Comparison of ENCODE assay signal across 22 mouse cellular contexts in genomic region chr15:99120814-99121213, GRCm38 (mm10). TPM values are rescaled to one million over a fixed set of nuclear protein-coding genes. Genes with fewer than 3 reads are reported as not detected.
A peak's percentile ranks its signal among the peaks of the same experiment; 100 is the strongest.
DNase-seq lines count a peak whose midpoint lies in the region; ATAC-seq lines count a peak whose summit lies in the region.
"Had no signal": no experiment of that assay in that cellular context is flagged by ENCODE, and none has a peak within 500 bp of the region (broad histone marks: within the 10 kb centered on the region; RNA-seq: fewer than 3 reads in every experiment).

No protein-coding gene starts in this region.

- no peak for ATAC-seq in hindbrain, embryonic 16.5 days
- no peak for ATAC-seq in megakaryocyte, adult 5-6 weeks (ENCODE audit: poor library complexity, severe bottlenecking)
- no peak for ATAC-seq in limb, embryonic 12.5 days (ENCODE audit: insufficient number of reproducible peaks, insufficient read depth, low FRiP score, low TSS enrichment, low read depth)
- ATAC-seq: forebrain, embryonic 15.5 days had no signal

- H3K4me1 ChIP-seq in heart, embryonic 10.5 days, result peaks cover 27% of the 10 kb centered on the region
- H3K4me1 ChIP-seq in hindbrain, embryonic 10.5 days (replicated peaks), result peaks cover 16% of the 10 kb centered on the region
- peaks cover 2% of the 10 kb centered on the region; the same call in 1 of the 2 replicates for H3K4me1 ChIP-seq in hindbrain, embryonic 16.5 days (ENCODE audit: control insufficient read depth, insufficient read depth, low read depth, low read length)
- peaks cover 29% of the 10 kb centered on the region for H3K4me1 ChIP-seq in megakaryocyte, embryonic 14.5 days
- peaks cover 5% of the 10 kb centered on the region; the same call in 1 of the 2 replicates for H3K4me1 ChIP-seq in limb, embryonic 12.5 days (replicated peaks)

- H3K27me3 ChIP-seq in heart, embryonic 10.5 days (ENCODE audit: insufficient read depth, poor library complexity, severe bottlenecking), result no peaks in the 10 kb centered on the region
- H3K27me3 ChIP-seq in hindbrain, embryonic 10.5 days (ENCODE audit: insufficient read depth, poor library complexity, severe bottlenecking), result 0 out of 2 replicates have a peak, but pooled peaks cover 5% of the 10 kb centered on the region
- no peaks in the 10 kb centered on the region for H3K27me3 ChIP-seq in hindbrain, embryonic 16.5 days (replicated peaks; ENCODE audit: control insufficient read depth, insufficient read depth, low read length)
- H3K27me3 ChIP-seq in megakaryocyte, embryonic 14.5 days (replicated peaks), result peaks cover 12% of the 10 kb centered on the region
- H3K27me3 ChIP-seq in limb, embryonic 12.5 days, result peaks cover 13% of the 10 kb centered on the region; the same call in 1 of the 2 replicates
- H3K27me3 ChIP-seq: forebrain, embryonic 15.5 days had no signal

- H3K4me3 ChIP-seq in heart, embryonic 10.5 days, result peak overlapping the region; percentile 13
- H3K4me3 ChIP-seq in hindbrain, embryonic 10.5 days, result peak overlapping the region; percentile 20; the same call in 1 of the 2 replicates
- H3K4me3 ChIP-seq in hindbrain, embryonic 16.5 days (ENCODE audit: low read length), result no peak overlapping the region
- H3K4me3 ChIP-seq in megakaryocyte, embryonic 14.5 days (replicated peaks), result peak overlapping the region; percentile 70
- no peak overlapping the region for H3K4me3 ChIP-seq in limb, embryonic 12.5 days (replicated peaks)
- H3K4me3 ChIP-seq: erythroblast, embryonic 14.5 days; forebrain, embryonic 15.5 days; layer of hippocampus, adult 2 months; liver, embryonic 15.5 days had no signal

- no peaks in the 10 kb centered on the region for H3K9me3 ChIP-seq in heart, embryonic 10.5 days
- H3K9me3 ChIP-seq in hindbrain, embryonic 10.5 days, result no peaks in the 10 kb centered on the region
- H3K9me3 ChIP-seq in hindbrain, embryonic 16.5 days (ENCODE audit: control insufficient read depth, low read length), result no peaks in the 10 kb centered on the region
- H3K9me3 ChIP-seq in megakaryocyte, embryonic 14.5 days, result no peaks in the 10 kb centered on the region
- H3K9me3 ChIP-seq in limb, embryonic 12.5 days, result no peaks in the 10 kb centered on the region
- H3K9me3 ChIP-seq: forebrain, embryonic 15.5 days; liver, embryonic 15.5 days had no signal

- H3K36me3 ChIP-seq in heart, embryonic 10.5 days, result no peaks in the 10 kb centered on the region
- H3K36me3 ChIP-seq in hindbrain, embryonic 10.5 days, result no peaks in the 10 kb centered on the region
- no peaks in the 10 kb centered on the region for H3K36me3 ChIP-seq in hindbrain, embryonic 16.5 days (ENCODE audit: control insufficient read depth, insufficient read depth, low read length)
- no peaks in the 10 kb centered on the region for H3K36me3 ChIP-seq in megakaryocyte, embryonic 14.5 days (replicated peaks; ENCODE audit: low read length)
- no peaks in the 10 kb centered on the region for H3K36me3 ChIP-seq in limb, embryonic 12.5 days
- H3K36me3 ChIP-seq: forebrain, embryonic 15.5 days; liver, embryonic 15.5 days had no signal

- H3K27ac ChIP-seq in heart, embryonic 10.5 days, result peak overlapping the region; percentile 80
- H3K27ac ChIP-seq in hindbrain, embryonic 10.5 days, result peak overlapping the region; percentile 74
- H3K27ac ChIP-seq in hindbrain, embryonic 16.5 days (ENCODE audit: low read depth, low read length), result no peak overlapping the region
- no peak overlapping the region for H3K27ac ChIP-seq in limb, embryonic 12.5 days
- H3K27ac ChIP-seq: forebrain, embryonic 15.5 days; layer of hippocampus, adult 2 months; liver, embryonic 15.5 days had no signal

- 12% methylated on average over 11 of the region's 11 CpGs for WGBS in heart, embryonic 10.5 days
- 13% methylated on average over 11 of the region's 11 CpGs for WGBS in hindbrain, embryonic 10.5 days
- WGBS in hindbrain, embryonic 16.5 days, result 14% methylated on average over 11 of the region's 11 CpGs
- 14% methylated on average over 11 of the region's 11 CpGs for WGBS in limb, embryonic 12.5 days

- no peak overlapping the region for H3K9ac ChIP-seq in hindbrain, embryonic 16.5 days (ENCODE audit: low read depth, low read length)
- peak overlapping the region; percentile 23; the same call in 1 of the 2 replicates for H3K9ac ChIP-seq in limb, embryonic 12.5 days (replicated peaks)
- H3K9ac ChIP-seq: forebrain, embryonic 15.5 days; liver, embryonic 15.5 days had no signal

- no peak overlapping the region for H3K4me2 ChIP-seq in hindbrain, embryonic 16.5 days (ENCODE audit: low read length)
- 0 out of 2 replicates have a peak overlapping the region, but pooled peaks have one; percentile 2 for H3K4me2 ChIP-seq in limb, embryonic 12.5 days
- H3K4me2 ChIP-seq: forebrain, embryonic 15.5 days; liver, embryonic 15.5 days had no signal

- DNase-seq in heart, embryonic 10.5 days (ENCODE audit: low spot score), result no peak
- no peak for DNase-seq in heart, adult 11 months
- DNase-seq in hindbrain, embryonic 10.5 days (ENCODE audit: low spot score), result no peak
- no peak for DNase-seq in gastrocnemius, postnatal 4 days (ENCODE audit: low spot score in 2 of 2)
- DNase-seq: adrenal gland, postnatal 10 days; cerebellum, adult 11 months; cerebellum, postnatal 25 days; kidney, adult 8-10 months; left cerebral cortex, postnatal 4 days; lung, postnatal 10 days; thymus, postnatal 25 days had no signal

RNA-seq across cellular contexts. Expression of gene Spats2, which starts 4.9 kb away (rescaled TPM):
- polyA plus RNA-seq in heart, embryonic 10.5 days (2016; fragmentation: Nextera tagmentation; extraction: Ambion mirVana), result 42.1 and 58.5 TPM in 2 replicates
- 58.4 and 62.6 TPM in 2 replicates for polyA plus RNA-seq in hindbrain, embryonic 10.5 days (2016; fragmentation: Nextera tagmentation; extraction: Ambion mirVana)
- 23.8 and 28.8 TPM in 2 replicates for polyA plus RNA-seq in hindbrain, embryonic 16.5 days (2015; fragmentation: Nextera tagmentation; extraction: Ambion mirVana)
- polyA plus RNA-seq in megakaryocyte, embryonic 14.5 days (2012; ENCODE audit: insufficient read depth, low replicate concordance), result 5.3 and 8.2 TPM in 2 replicates
- total RNA-seq in megakaryocyte, adult 5-6 weeks (2015), result not detected in 2 replicates
- total RNA-seq in megakaryocyte, adult 5-6 weeks (2017), result not detected in 2 replicates
- polyA plus RNA-seq in limb, embryonic 12.5 days (2016; fragmentation: Nextera tagmentation; extraction: Ambion mirVana), result 78.7 and 79.2 TPM in 2 replicates
- 10 to 100 TPM; 21.4 to 22.4 TPM for total RNA-seq in gastrocnemius, postnatal 4 days (2021)
- total RNA-seq: neutrophil, adult 5-6 weeks had no signal

RNA-seq across cellular contexts. Expression of gene Dnajc22, which starts 27.8 kb away (rescaled TPM):
- polyA plus RNA-seq in heart, embryonic 10.5 days (2016; fragmentation: Nextera tagmentation; extraction: Ambion mirVana), result 2.7 and 7.5 TPM in 2 replicates
- 1.9 and 2.2 TPM in 2 replicates for polyA plus RNA-seq in hindbrain, embryonic 10.5 days (2016; fragmentation: Nextera tagmentation; extraction: Ambion mirVana)
- 0.92 and 1.1 TPM in 2 replicates for polyA plus RNA-seq in hindbrain, embryonic 16.5 days (2015; fragmentation: Nextera tagmentation; extraction: Ambion mirVana)
- polyA plus RNA-seq in megakaryocyte, embryonic 14.5 days (2012; ENCODE audit: insufficient read depth, low replicate concordance), result not detected in 2 replicates
- total RNA-seq in megakaryocyte, adult 5-6 weeks (2015), result not detected in 2 replicates
- 0.11 TPM in 1 of 2 replicates, not detected in the other for total RNA-seq in megakaryocyte, adult 5-6 weeks (2017)
- 1.2 and 1.7 TPM in 2 replicates for polyA plus RNA-seq in limb, embryonic 12.5 days (2016; fragmentation: Nextera tagmentation; extraction: Ambion mirVana)
- not detected for total RNA-seq in gastrocnemius, postnatal 4 days (2021)
- total RNA-seq: granulocyte monocyte progenitor cell, adult 5-6 weeks; neutrophil, adult 5-6 weeks had no signal

RNA-seq across cellular contexts. Expression of gene C1ql4, which starts 33.2 kb away (rescaled TPM):
- 0.12 and 0.20 TPM in 2 replicates for polyA plus RNA-seq in heart, embryonic 10.5 days (2016; fragmentation: Nextera tagmentation; extraction: Ambion mirVana)
- polyA plus RNA-seq in hindbrain, embryonic 10.5 days (2016; fragmentation: Nextera tagmentation; extraction: Ambion mirVana), result 0.78 and 8.7 TPM in 2 replicates
- 4.0 and 5.7 TPM in 2 replicates for polyA plus RNA-seq in hindbrain, embryonic 16.5 days (2015; fragmentation: Nextera tagmentation; extraction: Ambion mirVana)
- not detected in 2 replicates for polyA plus RNA-seq in megakaryocyte, embryonic 14.5 days (2012; ENCODE audit: insufficient read depth, low replicate concordance)
- total RNA-seq in megakaryocyte, adult 5-6 weeks (2015), result not detected in 2 replicates
- total RNA-seq in megakaryocyte, adult 5-6 weeks (2017), result not detected in 2 replicates
- 0.19 TPM in 1 of 2 replicates, not detected in the other for polyA plus RNA-seq in limb, embryonic 12.5 days (2016; fragmentation: Nextera tagmentation; extraction: Ambion mirVana)
- not detected for total RNA-seq in gastrocnemius, postnatal 4 days (2021)
- total RNA-seq: gastrocnemius, adult 18-20 months; granulocyte monocyte progenitor cell, adult 5-6 weeks; layer of hippocampus, adult 2 months; left cerebral cortex, postnatal 4 days; neutrophil, adult 5-6 weeks had no signal
- polyA plus RNA-seq: erythroblast, embryonic 14.5 days; liver, embryonic 15.5 days had no signal

RNA-seq across cellular contexts. Expression of gene Troap, which starts 46.4 kb away (rescaled TPM):
- polyA plus RNA-seq in heart, embryonic 10.5 days (2016; fragmentation: Nextera tagmentation; extraction: Ambion mirVana), result 35.7 TPM in 2 replicates
- polyA plus RNA-seq in hindbrain, embryonic 10.5 days (2016; fragmentation: Nextera tagmentation; extraction: Ambion mirVana), result 41.6 and 46.8 TPM in 2 replicates
- 5.6 and 8.7 TPM in 2 replicates for polyA plus RNA-seq in hindbrain, embryonic 16.5 days (2015; fragmentation: Nextera tagmentation; extraction: Ambion mirVana)
- polyA plus RNA-seq in megakaryocyte, embryonic 14.5 days (2012; ENCODE audit: insufficient read depth, low replicate concordance), result 27.8 and 75.4 TPM in 2 replicates
- total RNA-seq in megakaryocyte, adult 5-6 weeks (2015), result 27.1 and 37.2 TPM in 2 replicates
- total RNA-seq in megakaryocyte, adult 5-6 weeks (2017), result 27.9 and 28.3 TPM in 2 replicates
- polyA plus RNA-seq in limb, embryonic 12.5 days (2016; fragmentation: Nextera tagmentation; extraction: Ambion mirVana), result 39.5 and 47.1 TPM in 2 replicates
- total RNA-seq in gastrocnemius, postnatal 4 days (2021), result 10 to 100 TPM in 1 of 2 experiments, 1 to 10 TPM in 1; 5.9 to 10.6 TPM

Comparison
In these comparisons a context has a peak if more than half of its experiments do, and no peak if none do; other contexts are left out.
1. H3K27ac ChIP-seq: peak in heart, embryonic 10.5 days (single experiment) and hindbrain, embryonic 10.5 days (single experiment); none in hindbrain, embryonic 16.5 days (single experiment) and limb, embryonic 12.5 days (single experiment).
2. H3K4me3 ChIP-seq: peak in heart, embryonic 10.5 days (single experiment), hindbrain, embryonic 10.5 days (single experiment) and megakaryocyte, embryonic 14.5 days (single experiment); none in hindbrain, embryonic 16.5 days (single experiment) and limb, embryonic 12.5 days (single experiment).